Mouse (Mus musculus): Measurements from ENCODE around the gene Galnt2. TPM values are rescaled to one million over a fixed set of nuclear protein-coding genes. Genes with fewer than 3 reads are reported as not detected.

Galnt2 gene
- 44.7 and 55.3 TPM in 2 replicates for polyA plus RNA-seq (2015; fragmentation: Nextera tagmentation; extraction: Ambion mirVana)

- peak within 1 kb of the TSS; percentile 85 for H3K27ac ChIP-seq
- peak within 1 kb of the TSS; percentile 94 for H3K9ac ChIP-seq
- peak within 1 kb of the TSS; percentile 96 for H3K4me3 ChIP-seq
- peak; percentile 86 for ATAC-seq (replicated peaks; ENCODE audit: insufficient number of reproducible peaks, insufficient read depth, low FRiP score, low read depth)
- H3K36me3 ChIP-seq = no peaks in the 10 kb centered on the region
- H3K4me2 ChIP-seq = peak within 1 kb of the TSS; percentile 85
- H3K4me1 ChIP-seq (replicated peaks) = peaks cover 50% of the 10 kb centered on the region
- 1% methylated on average over 22 of the region's 53 CpGs for WGBS
- H3K9me3 ChIP-seq (replicated peaks) = no peaks in the 10 kb centered on the region
- no peaks in the 10 kb centered on the region for H3K27me3 ChIP-seq
These were observed at the start of gene Galnt2 for GRCm38 (mm10) chr8:124231176-124231484. Galnt2 (plus strand) TSS chr8:124231391.

GRCm38 (mm10) chr8:124181751-124182150, 49.4 kb upstream of the Galnt2 start:
- no peaks in the 10 kb centered on the region for H3K36me3 ChIP-seq
- peaks cover 32% of the 10 kb centered on the region for H3K27me3 ChIP-seq
- peaks cover 36% of the 10 kb centered on the region for H3K4me1 ChIP-seq (replicated peaks)
- no peaks in the 10 kb centered on the region for H3K9me3 ChIP-seq (replicated peaks)
- WGBS = 58% methylated on average over 5 of the region's 5 CpGs
- no peak overlapping the region for H3K4me3 ChIP-seq
- peak overlapping the region; percentile 69 for H3K27ac ChIP-seq
- no peak overlapping the region for H3K9ac ChIP-seq
- H3K4me2 ChIP-seq = no peak overlapping the region
- peak; percentile 28; the same call in 1 of the 2 replicates for ATAC-seq (replicated peaks; ENCODE audit: insufficient number of reproducible peaks, insufficient read depth, low FRiP score, low read depth)

DNA sequence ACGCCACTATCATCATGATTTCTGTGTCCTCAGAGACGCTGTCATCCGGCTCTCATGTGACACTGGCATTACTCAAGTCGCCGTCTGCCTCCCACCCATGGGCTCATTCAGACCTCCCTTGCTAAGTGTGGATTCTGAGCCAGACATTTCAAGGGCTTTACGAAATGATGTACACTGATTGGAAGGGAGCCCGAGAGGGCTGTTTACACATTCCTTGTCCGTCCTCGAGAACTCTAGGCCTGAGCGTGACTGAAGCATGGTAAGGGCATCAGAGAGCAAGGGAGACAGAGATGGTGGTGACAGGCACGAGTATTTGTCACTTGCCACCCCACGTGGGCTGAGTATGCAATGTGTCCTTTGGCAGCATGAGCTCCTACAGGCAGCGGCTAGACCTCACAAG, 49.0 kb upstream of the Galnt2 start:
- no peaks in the 10 kb centered on the region for H3K9me3 ChIP-seq (replicated peaks)
- H3K4me3 ChIP-seq = no peak overlapping the region
- H3K4me1 ChIP-seq (replicated peaks) = peaks cover 36% of the 10 kb centered on the region
- no peak overlapping the region for H3K9ac ChIP-seq
- peak; percentile 94 for ATAC-seq (replicated peaks; ENCODE audit: insufficient number of reproducible peaks, insufficient read depth, low FRiP score, low read depth)
- H3K27me3 ChIP-seq = peaks cover 36% of the 10 kb centered on the region
- no peaks in the 10 kb centered on the region for H3K36me3 ChIP-seq
- H3K27ac ChIP-seq = peak overlapping the region; percentile 69
- WGBS = 16% methylated on average over 13 of the region's 13 CpGs
- no peak overlapping the region for H3K4me2 ChIP-seq

GRCm38 (mm10) chr8:124184078-124184477, 47.1 kb upstream of the Galnt2 start:
- Histone ChIP-seq H3K27me3 (peaks cover 33% of the 10 kb centered on the region), H3K4me1 (replicated peaks) (peaks cover 36% of the 10 kb centered on the region), H3K4me2 (no peak overlapping the region), H3K36me3 (no peaks in the 10 kb centered on the region), H3K4me3 (no peak overlapping the region), H3K9me3 (replicated peaks) (no peaks in the 10 kb centered on the region), H3K27ac (no peak overlapping the region), H3K9ac (no peak overlapping the region)
- no peak for ATAC-seq (replicated peaks; ENCODE audit: insufficient number of reproducible peaks, insufficient read depth, low FRiP score, low read depth)
- WGBS = 56% methylated on average over 3 of the region's 3 CpGs

DNA sequence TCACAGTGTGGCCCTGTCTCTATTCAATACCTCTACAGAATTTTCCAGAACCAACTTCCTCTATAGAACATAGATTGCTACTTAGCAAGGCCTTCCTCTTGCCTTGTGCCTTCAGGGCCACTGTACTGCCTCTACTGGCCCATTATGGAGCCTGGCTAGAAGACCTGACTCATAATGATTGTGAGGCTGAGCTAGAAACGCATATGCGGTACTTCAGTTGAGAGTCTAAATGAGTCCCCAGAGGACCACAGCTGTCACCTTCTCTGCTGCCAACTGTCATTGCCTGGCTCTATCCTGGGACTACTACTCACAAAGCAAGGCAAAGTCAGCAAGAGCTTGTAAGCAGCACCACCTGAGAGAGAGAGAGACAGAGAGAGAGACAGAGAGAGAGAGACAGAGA, 46.7 kb upstream of the Galnt2 start:
- Histone ChIP-seq H3K9ac (no peak overlapping the region), H3K36me3 (no peaks in the 10 kb centered on the region), H3K27ac (no peak overlapping the region), H3K27me3 (peaks cover 35% of the 10 kb centered on the region), H3K9me3 (replicated peaks) (no peaks in the 10 kb centered on the region), H3K4me2 (no peak overlapping the region), H3K4me1 (replicated peaks) (peaks cover 36% of the 10 kb centered on the region), H3K4me3 (no peak overlapping the region)
- WGBS = 51% methylated on average over 2 of the region's 2 CpGs
- no peak for ATAC-seq (replicated peaks; ENCODE audit: insufficient number of reproducible peaks, insufficient read depth, low FRiP score, low read depth)

DNA sequence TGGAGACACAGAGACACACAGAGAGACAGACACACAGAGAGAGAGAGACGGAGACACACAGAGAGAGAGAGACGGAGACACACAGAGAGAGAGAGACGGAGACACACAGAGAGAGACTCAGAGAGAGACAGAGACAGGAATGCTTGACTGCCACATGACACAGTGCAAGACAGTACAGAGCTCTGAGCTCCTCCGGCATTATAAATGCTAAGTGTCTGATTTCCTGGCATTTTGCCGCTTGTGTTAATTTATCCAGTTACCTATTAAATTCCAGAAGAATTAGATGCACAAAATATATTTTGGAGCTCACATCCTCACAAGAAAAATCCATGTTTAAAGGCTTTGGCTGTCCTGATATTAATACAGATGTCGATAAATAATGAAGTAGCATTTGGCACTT, 46.1 kb upstream of the Galnt2 start:
- Histone ChIP-seq H3K4me3 (no peak overlapping the region), H3K27ac (no peak overlapping the region), H3K9me3 (replicated peaks) (no peaks in the 10 kb centered on the region), H3K9ac (no peak overlapping the region), H3K36me3 (no peaks in the 10 kb centered on the region), H3K27me3 (peaks cover 33% of the 10 kb centered on the region), H3K4me1 (replicated peaks) (peaks cover 36% of the 10 kb centered on the region), H3K4me2 (no peak overlapping the region)
- no peak for ATAC-seq (replicated peaks; ENCODE audit: insufficient number of reproducible peaks, insufficient read depth, low FRiP score, low read depth)
- WGBS = 86% methylated on average over 6 of the region's 6 CpGs

DNA sequence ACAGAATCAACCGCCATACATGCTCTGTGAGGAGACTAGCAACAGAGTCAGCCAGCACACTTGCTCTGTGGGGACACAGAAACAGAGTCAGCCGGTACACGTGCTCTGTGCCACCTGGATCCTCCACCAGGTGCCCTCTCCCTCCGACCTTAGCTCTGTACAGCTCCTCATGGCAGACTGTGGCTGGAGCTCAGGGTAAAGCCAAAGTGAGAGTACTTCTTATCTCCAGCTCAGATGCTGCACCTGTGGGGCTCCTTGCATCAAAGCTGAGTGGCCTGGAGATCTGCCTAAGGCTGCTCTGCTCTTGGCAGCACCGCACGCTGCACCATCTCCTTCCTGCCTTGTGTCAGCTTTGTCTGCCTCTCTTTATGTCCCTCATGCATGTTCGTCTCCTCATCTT, 40.8 kb upstream of the Galnt2 start:
- no peak overlapping the region for H3K27ac ChIP-seq
- no peaks in the 10 kb centered on the region for H3K9me3 ChIP-seq (replicated peaks)
- ATAC-seq (replicated peaks; ENCODE audit: insufficient number of reproducible peaks, insufficient read depth, low FRiP score, low read depth) = no peak
- no peak overlapping the region for H3K4me2 ChIP-seq
- WGBS = 81% methylated on average over 7 of the region's 7 CpGs
- H3K4me1 ChIP-seq (replicated peaks) = peaks cover 4% of the 10 kb centered on the region; the same call in 1 of the 2 replicates
- H3K4me3 ChIP-seq = no peak overlapping the region
- peaks cover 29% of the 10 kb centered on the region for H3K27me3 ChIP-seq
- H3K36me3 ChIP-seq = no peaks in the 10 kb centered on the region
- no peak overlapping the region for H3K9ac ChIP-seq

DNA sequence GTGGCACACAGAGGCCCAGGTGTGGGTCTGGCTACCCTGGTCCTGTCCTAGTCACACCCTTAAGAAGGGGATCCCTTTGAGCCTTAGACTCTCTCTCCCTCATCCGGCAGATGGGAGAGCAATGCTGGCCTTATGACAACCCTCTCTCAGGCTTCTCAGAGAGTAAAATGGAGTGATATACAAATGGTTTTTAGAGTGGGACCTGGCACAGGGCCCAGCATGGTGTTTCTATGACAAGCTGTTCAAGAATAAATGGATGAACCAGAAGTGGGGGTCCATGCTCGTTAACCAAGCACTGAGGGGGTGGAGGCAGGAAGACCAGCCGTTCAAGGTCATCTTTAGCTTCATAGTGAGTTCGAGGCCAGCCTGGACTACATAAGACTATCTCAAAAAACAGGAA, 38.9 kb upstream of the Galnt2 start:
- ATAC-seq (replicated peaks; ENCODE audit: insufficient number of reproducible peaks, insufficient read depth, low FRiP score, low read depth) = no peak
- Histone ChIP-seq H3K4me1 (replicated peaks) (peaks cover 10% of the 10 kb centered on the region; the same call in 1 of the 2 replicates), H3K4me2 (no peak overlapping the region), H3K9ac (no peak overlapping the region), H3K9me3 (replicated peaks) (no peaks in the 10 kb centered on the region), H3K4me3 (no peak overlapping the region), H3K27me3 (peaks cover 19% of the 10 kb centered on the region; the same call in 1 of the 2 replicates), H3K36me3 (no peaks in the 10 kb centered on the region), H3K27ac (no peak overlapping the region)
- 63% methylated on average over 4 of the region's 4 CpGs for WGBS

DNA sequence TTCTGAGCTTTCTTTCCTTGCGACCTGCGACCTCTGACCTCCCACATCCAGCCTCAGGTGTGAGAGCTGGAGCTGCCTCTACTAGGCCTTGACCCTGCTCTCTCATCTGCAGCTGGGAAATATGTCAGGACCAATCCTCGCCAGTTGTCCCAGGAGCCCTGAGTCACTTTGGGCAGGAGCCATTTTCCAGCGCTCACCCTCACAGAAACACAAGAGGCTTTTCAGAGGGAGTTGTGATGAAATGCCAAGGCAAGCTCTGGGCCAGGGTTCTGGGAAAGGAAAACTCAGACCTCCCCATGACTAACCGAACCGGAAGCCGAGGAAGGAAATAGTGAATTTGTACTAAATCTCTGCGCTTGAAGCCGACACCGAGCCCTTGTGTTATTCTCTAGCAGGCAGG, 38.2 kb upstream of the Galnt2 start:
- Histone ChIP-seq H3K27me3 (peaks cover 22% of the 10 kb centered on the region; the same call in 1 of the 2 replicates), H3K9me3 (replicated peaks) (no peaks in the 10 kb centered on the region), H3K4me1 (replicated peaks) (peaks cover 10% of the 10 kb centered on the region; the same call in 1 of the 2 replicates), H3K36me3 (no peaks in the 10 kb centered on the region), H3K4me2 (no peak overlapping the region), H3K27ac (no peak overlapping the region), H3K4me3 (no peak overlapping the region), H3K9ac (no peak overlapping the region)
- no peak; the same call in 1 of the 2 replicates for ATAC-seq (replicated peaks; ENCODE audit: insufficient number of reproducible peaks, insufficient read depth, low FRiP score, low read depth)
- 78% methylated on average over 10 of the region's 10 CpGs for WGBS

DNA sequence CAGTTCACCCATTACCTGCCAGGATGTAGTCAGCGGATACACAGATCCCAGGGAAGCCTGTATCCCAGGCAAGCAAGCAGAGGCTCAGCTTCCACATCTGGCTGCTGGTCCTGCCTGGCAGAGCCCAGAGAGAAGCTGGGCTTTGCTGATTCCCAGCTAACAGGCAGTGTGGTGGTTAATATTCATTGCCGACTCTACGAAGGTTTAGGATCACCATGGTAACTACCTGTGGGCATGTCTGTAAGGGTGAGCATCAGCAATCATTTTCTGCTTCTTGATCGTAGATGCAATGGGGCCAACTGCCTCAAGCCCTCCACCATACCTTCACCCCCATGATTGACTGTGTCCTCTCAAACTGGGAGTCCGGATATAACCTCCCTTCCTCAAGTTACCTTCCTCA, 37.2 kb upstream of the Galnt2 start:
- ATAC-seq (replicated peaks; ENCODE audit: insufficient number of reproducible peaks, insufficient read depth, low FRiP score, low read depth) = no peak
- H3K9ac ChIP-seq = no peak overlapping the region
- 89% methylated on average over 5 of the region's 5 CpGs for WGBS
- H3K27me3 ChIP-seq = peaks cover 30% of the 10 kb centered on the region
- H3K27ac ChIP-seq = no peak overlapping the region
- no peaks in the 10 kb centered on the region for H3K36me3 ChIP-seq
- H3K4me1 ChIP-seq (replicated peaks) = peaks cover 10% of the 10 kb centered on the region; the same call in 1 of the 2 replicates
- H3K4me2 ChIP-seq = no peak overlapping the region
- no peak overlapping the region for H3K4me3 ChIP-seq
- no peaks in the 10 kb centered on the region for H3K9me3 ChIP-seq (replicated peaks)

DNA sequence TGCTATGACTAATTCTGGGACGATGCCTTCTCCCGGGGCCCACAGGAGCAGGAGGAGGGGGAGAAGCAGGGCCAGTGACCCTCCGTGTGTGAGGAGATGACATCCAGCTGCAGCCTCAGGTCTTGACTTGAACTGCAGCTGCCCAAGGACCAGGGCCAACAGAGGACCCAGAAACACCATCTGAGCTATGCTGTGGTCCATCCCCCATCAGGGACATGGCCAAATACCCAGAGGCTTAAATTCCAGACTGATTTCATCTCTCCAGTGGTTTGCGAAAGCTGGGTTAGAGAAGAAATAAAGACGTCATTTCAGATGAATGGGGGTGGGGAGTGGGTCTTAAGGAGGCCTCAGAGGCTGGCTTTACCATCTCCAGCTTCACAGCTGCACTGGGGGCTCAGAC, 35.0 kb upstream of the Galnt2 start:
- Histone ChIP-seq H3K4me1 (replicated peaks) (peaks cover 10% of the 10 kb centered on the region; the same call in 1 of the 2 replicates), H3K4me3 (no peak overlapping the region), H3K9me3 (replicated peaks) (no peaks in the 10 kb centered on the region), H3K36me3 (no peaks in the 10 kb centered on the region), H3K27ac (no peak overlapping the region), H3K9ac (no peak overlapping the region), H3K27me3 (peaks cover 28% of the 10 kb centered on the region), H3K4me2 (no peak overlapping the region)
- WGBS = 49% methylated on average over 5 of the region's 5 CpGs
- no peak for ATAC-seq (replicated peaks; ENCODE audit: insufficient number of reproducible peaks, insufficient read depth, low FRiP score, low read depth)

- no peak overlapping the region for H3K9ac ChIP-seq
- peaks cover 10% of the 10 kb centered on the region; the same call in 1 of the 2 replicates for H3K4me1 ChIP-seq (replicated peaks)
- ATAC-seq (replicated peaks; ENCODE audit: insufficient number of reproducible peaks, insufficient read depth, low FRiP score, low read depth) = no peak
- peaks cover 28% of the 10 kb centered on the region for H3K27me3 ChIP-seq
- H3K27ac ChIP-seq = no peak overlapping the region
- H3K4me3 ChIP-seq = no peak overlapping the region
- no peaks in the 10 kb centered on the region for H3K36me3 ChIP-seq
- 56% methylated on average over 5 of the region's 5 CpGs for WGBS
- H3K9me3 ChIP-seq (replicated peaks) = no peaks in the 10 kb centered on the region
- no peak overlapping the region for H3K4me2 ChIP-seq
These were observed 34.4 kb upstream of the Galnt2 start for GRCm38 (mm10) chr8:124196797-124197196.
